Mouse (Mus musculus) forebrain, embryonic 13.5 days (tissue): ENCODE results near the gene Colq. TPM values are rescaled to one million over a fixed set of nuclear protein-coding genes. Genes with fewer than 3 reads are reported as not detected.
"Not testable (repeated sequence)": the region's sequence is repeated elsewhere in the genome, so short reads cannot be mapped to it uniquely, and the experiment has no call there.

Experiments
- ATAC-seq: fragments of 200-750 bp; cut with Nextera tagmentation; 2 replicates; pipeline ENCODE4 v1.8.0; 2017
- H3K27ac ChIP-seq: fragments of 300-500 bp; sonication (generic); 2 replicates; pipeline ENCODE4 v1.5.1; 2015; ENCODE audit warnings: inconsistent platforms, mild to moderate bottlenecking, moderate library complexity
- H3K27me3 ChIP-seq: fragments of 300-500 bp; sonication (generic); 2 replicates; pipeline ENCODE4 v1.6.1; 2015; ENCODE audit warnings: mild to moderate bottlenecking, inconsistent platforms
- H3K36me3 ChIP-seq: fragments of 300-500 bp; sonication (generic); 2 replicates; pipeline ENCODE4 v1.6.1; 2015; ENCODE audit warnings: mild to moderate bottlenecking, inconsistent platforms; ENCODE audit not compliant: poor library complexity, severe bottlenecking
- H3K4me1 ChIP-seq: fragments of 300-500 bp; sonication (generic); 2 replicates; pipeline ENCODE4 v1.6.1; 2015; ENCODE audit warnings: inconsistent platforms
- H3K4me2 ChIP-seq: fragments of 300-500 bp; sonication (generic); 2 replicates; pipeline ENCODE4 v1.6.1; 2015; ENCODE audit warnings: inconsistent platforms, mild to moderate bottlenecking, moderate library complexity
- H3K4me3 ChIP-seq: fragments of 300-500 bp; sonication (generic); 2 replicates; pipeline ENCODE4 v1.5.1; 2015; ENCODE audit warnings: mild to moderate bottlenecking, inconsistent platforms
- H3K9ac ChIP-seq: fragments of 300-500 bp; sonication (generic); 2 replicates; pipeline ENCODE4 v1.6.1; 2015; ENCODE audit warnings: mild to moderate bottlenecking, inconsistent platforms
- H3K9me3 ChIP-seq: fragments of 300-500 bp; sonication (generic); replicated peaks from 2 replicates; pipeline ENCODE4 v1.6.1; 2016; ENCODE audit warnings: inconsistent platforms
- WGBS: fragments of 180-500 bp; shearing (Covaris S2); methylation state at CpG from one replicate; pipeline ENCODE4 v1.1.7; 2015; 5-methylcytosine and 5-hydroxymethylcytosine counted together
- polyA plus RNA-seq: library from polyadenylated mRNA; unstranded; fragments of >200 nt; fragmentation: Nextera tagmentation; extraction: Ambion mirVana; gene quantifications from 2 replicates; pipeline ENCODE4 v1.2.1, GENCODE M21; 2015

Gene Colq
- polyA plus RNA-seq = not detected in 2 replicates

- H3K4me3 ChIP-seq = no peak within 1 kb of the TSS
- no peaks in the 10 kb centered on the region for H3K27me3 ChIP-seq
- H3K4me2 ChIP-seq = no peak within 1 kb of the TSS
- no peak within 1 kb of the TSS for H3K9ac ChIP-seq
- ATAC-seq = no peak
- WGBS = 92% methylated on average over 3 of the region's 3 CpGs
- H3K36me3 ChIP-seq = no peaks in the 10 kb centered on the region
- no peaks in the 10 kb centered on the region for H3K4me1 ChIP-seq
- H3K9me3 ChIP-seq = no peaks in the 10 kb centered on the region
- no peak within 1 kb of the TSS for H3K27ac ChIP-seq
Measured at GRCm38 (mm10) chr14:31591243-31591642, at the start of gene Colq. Colq (minus strand) TSS chr14:31591343.

- ATAC-seq = peak; percentile 56
- H3K4me2 ChIP-seq = peak within 1 kb of the TSS; percentile 94
- H3K27me3 ChIP-seq = no peaks in the 10 kb centered on the region
- WGBS = 1% methylated on average over 26 of the region's 26 CpGs
- H3K9ac ChIP-seq = peak within 1 kb of the TSS; percentile 71
- peak within 1 kb of the TSS; percentile 65 for H3K4me3 ChIP-seq
- no peaks in the 10 kb centered on the region for H3K9me3 ChIP-seq
- peaks cover 16% of the 10 kb centered on the region for H3K4me1 ChIP-seq
- no peaks in the 10 kb centered on the region for H3K36me3 ChIP-seq
- H3K27ac ChIP-seq = peak within 1 kb of the TSS; percentile 59; the same call in 1 of the 2 replicates
Measured at GRCm38 (mm10) chr14:31640346-31640889, 49.3 kb upstream of the Colq start, which contains the start of gene Gm49387. Gm49387 (minus strand) TSS chr14:31640878.

DNA sequence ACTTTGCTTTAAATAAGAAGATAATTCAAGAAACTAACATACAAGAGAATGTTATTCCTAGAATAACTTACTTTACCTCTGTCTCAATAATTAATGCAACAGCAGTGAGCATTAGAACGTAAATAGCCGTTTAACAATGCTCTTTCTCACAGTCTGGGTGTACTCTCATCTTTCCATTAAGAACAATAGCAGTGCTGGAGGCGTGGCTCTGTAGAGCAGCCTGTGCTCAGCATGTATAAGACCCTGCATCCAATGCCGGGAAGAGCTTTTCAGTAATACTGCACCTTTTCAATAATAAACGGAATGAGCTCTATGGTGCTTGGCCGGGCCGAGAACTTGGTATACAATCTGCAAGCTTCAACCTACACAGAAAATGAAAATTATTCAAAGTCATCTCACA, 39.5 kb upstream of the Colq start:
- ATAC-seq = 0 out of 2 replicates have a peak, but pooled peaks have one; percentile 58

GRCm38 (mm10) chr14:31622748-31623147, 31.6 kb upstream of the Colq start:
- H3K27me3 ChIP-seq = no peaks in the 10 kb centered on the region
- WGBS = 88% methylated on average over 12 of the region's 12 CpGs
- no peak overlapping the region for H3K4me3 ChIP-seq
- no peaks in the 10 kb centered on the region for H3K36me3 ChIP-seq
- H3K4me1 ChIP-seq = no peaks in the 10 kb centered on the region
- no peak overlapping the region for H3K27ac ChIP-seq
- no peak for ATAC-seq
- H3K9me3 ChIP-seq = no peaks in the 10 kb centered on the region
- no peak overlapping the region for H3K9ac ChIP-seq
- H3K4me2 ChIP-seq = no peak overlapping the region

More for the DNA sequence above, 39.5 kb upstream of the Colq start:
- Histone ChIP-seq H3K4me1 (no peaks in the 10 kb centered on the region), H3K4me3 (no peak overlapping the region), H3K36me3 (no peaks in the 10 kb centered on the region), H3K9ac (no peak overlapping the region), H3K27ac (no peak overlapping the region), H3K27me3 (no peaks in the 10 kb centered on the region), H3K4me2 (no peak overlapping the region), H3K9me3 (no peaks in the 10 kb centered on the region)
- 25% methylated on average over 7 of the region's 7 CpGs for WGBS

DNA sequence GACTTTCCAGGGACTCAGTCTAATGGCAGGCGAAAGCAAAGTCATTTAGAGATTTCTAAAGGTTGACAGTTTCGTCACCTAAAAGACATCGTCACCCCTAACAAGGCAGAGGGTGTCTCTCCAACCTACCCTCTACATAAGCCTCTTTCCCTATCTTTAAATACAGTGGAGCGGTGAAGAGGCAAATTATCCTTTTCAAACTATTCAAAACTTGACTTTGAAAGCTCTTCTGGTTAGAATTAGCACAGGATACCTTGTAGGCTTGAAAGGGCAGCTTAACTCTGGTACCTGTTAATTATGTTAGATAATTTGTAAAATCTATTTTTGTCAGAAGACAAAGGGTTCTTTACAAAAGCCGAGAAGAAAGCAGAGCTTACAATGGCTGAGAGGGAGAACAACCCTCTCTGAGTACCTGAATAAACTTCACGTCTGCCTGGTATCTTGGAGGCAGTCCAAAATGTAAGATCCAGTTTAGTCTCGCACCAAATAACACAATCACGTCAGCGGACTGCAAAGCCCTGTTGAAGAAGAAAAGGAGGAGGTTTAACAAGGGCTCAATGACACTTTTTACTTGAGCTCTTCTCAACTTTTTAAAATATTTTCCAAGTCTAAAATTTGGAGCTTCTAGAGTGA, 29.6 kb upstream of the Colq start:
- H3K9me3 ChIP-seq = no peaks in the 10 kb centered on the region
- no peaks in the 10 kb centered on the region for H3K4me1 ChIP-seq
- no peak overlapping the region for H3K4me3 ChIP-seq
- WGBS = 41% methylated on average over 9 of the region's 9 CpGs
- no peaks in the 10 kb centered on the region for H3K36me3 ChIP-seq
- no peak overlapping the region for H3K4me2 ChIP-seq
- no peaks in the 10 kb centered on the region for H3K27me3 ChIP-seq
- no peak for ATAC-seq
- H3K9ac ChIP-seq = no peak overlapping the region
- H3K27ac ChIP-seq = no peak overlapping the region

- no peaks in the 10 kb centered on the region for H3K4me1 ChIP-seq
- H3K4me3 ChIP-seq = no peak overlapping the region
- H3K4me2 ChIP-seq = no peak overlapping the region
- H3K36me3 ChIP-seq = no peaks in the 10 kb centered on the region
- no peaks in the 10 kb centered on the region for H3K9me3 ChIP-seq
- WGBS = 88% methylated on average over 3 of the region's 3 CpGs
- no peak overlapping the region for H3K27ac ChIP-seq
- H3K9ac ChIP-seq = no peak overlapping the region
- ATAC-seq = no peak
- H3K27me3 ChIP-seq = no peaks in the 10 kb centered on the region
Measured at GRCm38 (mm10) chr14:31617997-31618396, 26.9 kb upstream of the Colq start.

DNA sequence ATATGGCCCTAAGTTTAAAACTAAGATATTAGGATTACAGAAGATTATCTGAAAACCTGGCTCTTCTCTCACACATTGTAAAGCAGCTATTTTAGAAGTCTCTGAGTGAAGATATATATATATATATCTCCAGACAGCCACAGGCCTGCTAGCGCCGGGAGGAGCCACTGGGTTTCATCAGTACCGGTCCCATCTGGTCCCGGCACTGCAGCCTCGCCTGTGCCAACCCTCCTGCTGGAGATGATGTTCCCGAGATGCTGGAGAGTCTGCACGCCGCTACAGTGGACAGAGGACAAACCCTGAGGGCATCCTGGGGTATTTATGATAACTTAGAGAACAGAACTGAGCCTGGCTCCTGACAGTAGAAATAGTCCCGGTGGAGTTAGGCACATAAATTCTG, 26.1 kb upstream of the Colq start:
- no peak for ATAC-seq
- Histone ChIP-seq H3K4me2 (no peak overlapping the region), H3K27ac (no peak overlapping the region), H3K27me3 (no peaks in the 10 kb centered on the region), H3K9me3 (no peaks in the 10 kb centered on the region), H3K36me3 (no peaks in the 10 kb centered on the region), H3K4me3 (no peak overlapping the region), H3K4me1 (no peaks in the 10 kb centered on the region), H3K9ac (no peak overlapping the region)
- 93% methylated on average over 9 of the region's 9 CpGs for WGBS

DNA sequence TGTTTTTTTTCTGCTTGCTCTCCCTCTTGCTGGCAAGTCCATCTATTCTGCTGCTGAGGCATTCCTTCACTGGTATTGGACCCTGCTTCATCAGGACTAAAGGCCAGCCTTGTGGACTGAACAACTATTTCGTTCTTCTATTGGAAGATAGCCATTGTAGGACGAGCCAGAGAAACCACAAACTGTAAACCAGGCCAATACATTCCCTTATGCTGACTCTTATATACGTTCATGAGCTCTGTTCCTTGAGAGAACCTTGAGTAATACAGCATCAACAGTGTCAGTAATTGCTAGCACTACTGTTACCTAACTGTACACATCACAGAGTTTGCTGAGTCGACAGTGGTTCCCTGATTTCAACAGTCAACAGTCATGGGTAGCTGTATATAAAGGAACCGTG, 22.5 kb upstream of the Colq start:
- no peaks in the 10 kb centered on the region for H3K4me1 ChIP-seq
- WGBS = 82% methylated on average over 5 of the region's 5 CpGs
- H3K9ac ChIP-seq = no peak overlapping the region
- H3K4me3 ChIP-seq = no peak overlapping the region
- H3K36me3 ChIP-seq = no peaks in the 10 kb centered on the region
- H3K4me2 ChIP-seq = no peak overlapping the region
- H3K27ac ChIP-seq = no peak overlapping the region
- ATAC-seq = no peak
- H3K27me3 ChIP-seq = no peaks in the 10 kb centered on the region
- no peaks in the 10 kb centered on the region for H3K9me3 ChIP-seq

GRCm38 (mm10) chr14:31611986-31612385, 20.8 kb upstream of the Colq start:
- no peaks in the 10 kb centered on the region for H3K36me3 ChIP-seq
- no peaks in the 10 kb centered on the region for H3K4me1 ChIP-seq
- no peak overlapping the region for H3K4me2 ChIP-seq
- H3K4me3 ChIP-seq = no peak overlapping the region
- H3K27me3 ChIP-seq = no peaks in the 10 kb centered on the region
- no peaks in the 10 kb centered on the region for H3K9me3 ChIP-seq
- 61% methylated on average over 4 of the region's 4 CpGs for WGBS
- ATAC-seq = no peak
- H3K27ac ChIP-seq = no peak overlapping the region
- no peak overlapping the region for H3K9ac ChIP-seq

- WGBS = 58% methylated on average over 6 of the region's 6 CpGs
- Histone ChIP-seq H3K4me3 (no peak overlapping the region), H3K9ac (no peak overlapping the region), H3K27ac (no peak overlapping the region), H3K4me2 (no peak overlapping the region), H3K36me3 (no peaks in the 10 kb centered on the region), H3K9me3 (no peaks in the 10 kb centered on the region), H3K27me3 (no peaks in the 10 kb centered on the region), H3K4me1 (no peaks in the 10 kb centered on the region)
- no peak for ATAC-seq
Measured at GRCm38 (mm10) chr14:31605514-31605913, 14.4 kb upstream of the Colq start.

DNA sequence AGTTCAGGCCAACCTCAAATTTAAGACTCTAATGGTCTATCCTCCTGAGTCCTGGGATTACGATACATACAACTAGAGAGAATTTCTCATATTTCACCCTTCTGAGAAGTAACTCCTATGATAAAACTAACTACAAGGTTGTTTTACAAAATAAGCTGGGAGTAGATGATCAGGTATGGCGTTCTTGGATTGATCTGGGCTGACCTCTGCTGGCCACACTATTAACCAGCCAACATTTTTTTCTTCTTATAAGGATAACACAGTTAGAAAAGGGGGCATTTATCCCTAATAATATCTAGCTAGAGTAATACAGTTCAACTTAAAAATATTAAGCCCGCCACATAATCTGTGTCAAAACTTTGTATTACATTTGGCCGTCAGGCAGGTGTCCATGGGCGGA, 13.8 kb upstream of the Colq start:
- Histone ChIP-seq H3K27ac (no peak overlapping the region), H3K36me3 (no peaks in the 10 kb centered on the region), H3K4me2 (no peak overlapping the region), H3K4me1 (no peaks in the 10 kb centered on the region), H3K4me3 (no peak overlapping the region), H3K9me3 (no peaks in the 10 kb centered on the region), H3K9ac (no peak overlapping the region), H3K27me3 (no peaks in the 10 kb centered on the region)
- 89% methylated on average over 5 of the region's 5 CpGs for WGBS
- no peak for ATAC-seq

DNA sequence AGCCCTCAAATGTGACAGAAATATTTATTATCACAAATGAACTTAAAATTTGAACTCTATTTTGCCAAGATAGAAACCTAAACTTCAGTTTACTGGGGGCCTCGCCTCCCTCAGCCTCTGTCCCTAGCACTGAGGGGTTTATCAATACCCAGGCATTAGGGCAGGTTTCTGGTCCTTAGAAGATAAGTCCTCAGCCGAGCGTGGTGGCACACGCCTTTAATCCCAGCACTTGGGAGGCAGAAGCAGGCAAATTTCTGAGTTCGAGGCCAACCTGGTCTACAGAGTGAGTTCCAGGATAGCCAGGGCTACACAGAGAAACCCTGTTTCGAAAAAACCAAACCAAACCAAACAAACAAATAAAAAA, 11.5 kb upstream of the Colq start:
- not testable (repeated sequence) for H3K4me3 ChIP-seq, H3K9ac ChIP-seq, H3K36me3 ChIP-seq, ATAC-seq, H3K27me3 ChIP-seq, H3K4me1 ChIP-seq, H3K27ac ChIP-seq, H3K9me3 ChIP-seq, H3K4me2 ChIP-seq
- WGBS = 90% methylated on average over 6 of the region's 6 CpGs
